Mouse (Mus musculus): ENCODE results near the gene Fcgr1. TPM values are rescaled to one million over a fixed set of nuclear protein-coding genes. Genes with fewer than 3 reads are reported as not detected.
A peak's percentile ranks its signal among the peaks of the same experiment; 100 is the strongest.
"Not testable (repeated sequence)": the region's sequence is repeated elsewhere in the genome, so short reads cannot be mapped to it uniquely, and the experiment has no call there.

Fcgr1 gene
- polyA plus RNA-seq (2014; fragmentation: Nextera tagmentation; extraction: Ambion mirVana), result 3.4 TPM in 2 replicates

DNA sequence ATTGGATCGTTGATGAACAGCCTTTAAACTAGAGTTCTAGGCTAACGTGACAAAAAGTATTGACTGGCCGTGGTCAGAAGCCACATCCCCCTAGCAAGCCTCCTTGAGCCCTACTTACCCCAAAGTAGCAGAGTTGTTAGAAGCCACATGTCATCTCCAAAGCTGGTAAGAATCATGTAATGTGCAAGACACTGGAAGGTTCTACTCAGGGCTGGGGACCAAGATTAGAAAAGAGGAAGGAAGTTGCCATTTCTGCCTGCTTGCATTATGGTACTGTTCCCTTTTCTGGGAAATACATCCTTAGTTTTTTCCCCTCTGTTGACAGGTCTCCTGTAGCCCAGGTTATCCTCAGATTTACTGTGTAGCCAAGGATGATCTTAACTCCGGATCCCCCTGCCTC lies at the start of gene Fcgr1:
Gene Fcgr1 (minus strand): TSS at position 183 of the 400 bp plus-strand sequence.
- Histone ChIP-seq H3K27ac (ENCODE audit: low read depth) (no peak within 1 kb of the TSS), H3K36me3 (ENCODE audit: control insufficient read depth, insufficient read depth, low read length) (no peaks in the 10 kb centered on the region), H3K9ac (ENCODE audit: low read length) (no peak within 1 kb of the TSS), H3K4me2 (ENCODE audit: low read length) (no peak within 1 kb of the TSS), H3K4me1 (replicated peaks; ENCODE audit: control insufficient read depth, insufficient read depth, low read length) (no peaks in the 10 kb centered on the region), H3K27me3 (replicated peaks; ENCODE audit: control insufficient read depth, insufficient read depth, low read length) (no peaks in the 10 kb centered on the region), H3K4me3 (ENCODE audit: low read depth, low read length) (no peak within 1 kb of the TSS), H3K9me3 (ENCODE audit: control insufficient read depth, low read length) (no peaks in the 10 kb centered on the region)
- WGBS, result 87% methylated on average over 4 of the region's 4 CpGs
- DNase-seq (ENCODE audit: low spot score) (no peak), ATAC-seq (replicated peaks; ENCODE audit: low FRiP score, low TSS enrichment, low read depth) (no peak)

DNA sequence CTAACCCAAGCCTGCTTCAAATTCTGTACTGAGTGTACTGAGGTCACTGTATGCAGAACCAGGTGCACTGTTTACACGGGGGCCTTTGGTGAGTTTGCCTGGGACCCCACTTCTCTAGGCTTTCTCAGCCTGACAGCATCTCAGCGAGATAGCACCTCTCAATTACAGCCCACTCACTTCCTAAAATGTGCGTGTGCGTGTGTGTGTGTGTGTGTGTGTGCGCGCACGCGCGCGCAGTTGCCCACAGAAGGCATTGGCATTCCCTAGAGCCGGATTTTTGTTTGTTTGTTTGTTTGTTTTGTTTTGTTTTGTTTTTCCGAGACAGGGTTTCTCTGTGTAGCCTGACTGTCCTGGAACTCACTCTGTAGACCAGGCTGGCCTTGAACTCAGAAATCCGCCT lies 48.9 kb upstream of the Fcgr1 start:
- peak; percentile 50 for DNase-seq (ENCODE audit: low spot score)
- WGBS, result 51% methylated on average over 13 of the region's 13 CpGs
- H3K36me3 ChIP-seq (ENCODE audit: control insufficient read depth, insufficient read depth, low read length); H3K4me1 ChIP-seq (replicated peaks; ENCODE audit: control insufficient read depth, insufficient read depth, low read length); H3K4me2 ChIP-seq (ENCODE audit: low read length); H3K4me3 ChIP-seq (ENCODE audit: low read depth, low read length); H3K9ac ChIP-seq (ENCODE audit: low read length); ATAC-seq (replicated peaks; ENCODE audit: low FRiP score, low TSS enrichment, low read depth); H3K9me3 ChIP-seq (ENCODE audit: control insufficient read depth, low read length); H3K27ac ChIP-seq (ENCODE audit: low read depth): not testable (repeated sequence)
- H3K27me3 ChIP-seq (replicated peaks; ENCODE audit: control insufficient read depth, insufficient read depth, low read length), result peaks cover 66% of the 10 kb centered on the region

DNA sequence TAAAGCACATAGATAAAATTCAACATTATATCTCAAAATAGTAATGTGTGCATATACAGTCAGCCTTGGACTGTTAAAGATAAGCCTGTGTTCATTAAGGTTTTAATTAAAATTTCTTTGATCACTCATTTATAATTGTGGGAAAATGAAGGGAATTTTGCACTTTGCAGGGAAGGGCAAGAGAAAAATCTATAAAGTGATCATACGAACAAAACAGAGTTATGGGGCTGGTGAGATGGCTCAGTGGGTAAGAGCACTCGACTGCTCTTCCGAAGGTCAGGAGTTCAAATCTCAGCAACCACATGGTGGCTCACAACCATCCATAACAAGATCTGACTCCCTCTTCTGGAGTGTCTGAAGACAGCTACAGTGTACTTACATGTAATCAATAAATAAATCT lies 48.3 kb upstream of the Fcgr1 start:
- not testable (repeated sequence) for DNase-seq (ENCODE audit: low spot score); ATAC-seq (replicated peaks; ENCODE audit: low FRiP score, low TSS enrichment, low read depth); H3K4me3 ChIP-seq (ENCODE audit: low read depth, low read length); H3K27ac ChIP-seq (ENCODE audit: low read depth); H3K9ac ChIP-seq (ENCODE audit: low read length); H3K4me2 ChIP-seq (ENCODE audit: low read length); H3K9me3 ChIP-seq (ENCODE audit: control insufficient read depth, low read length); H3K4me1 ChIP-seq (replicated peaks; ENCODE audit: control insufficient read depth, insufficient read depth, low read length); H3K36me3 ChIP-seq (ENCODE audit: control insufficient read depth, insufficient read depth, low read length)
- WGBS, result 49% methylated on average over 3 of the region's 3 CpGs
- peaks cover 72% of the 10 kb centered on the region for H3K27me3 ChIP-seq (replicated peaks; ENCODE audit: control insufficient read depth, insufficient read depth, low read length)

DNA sequence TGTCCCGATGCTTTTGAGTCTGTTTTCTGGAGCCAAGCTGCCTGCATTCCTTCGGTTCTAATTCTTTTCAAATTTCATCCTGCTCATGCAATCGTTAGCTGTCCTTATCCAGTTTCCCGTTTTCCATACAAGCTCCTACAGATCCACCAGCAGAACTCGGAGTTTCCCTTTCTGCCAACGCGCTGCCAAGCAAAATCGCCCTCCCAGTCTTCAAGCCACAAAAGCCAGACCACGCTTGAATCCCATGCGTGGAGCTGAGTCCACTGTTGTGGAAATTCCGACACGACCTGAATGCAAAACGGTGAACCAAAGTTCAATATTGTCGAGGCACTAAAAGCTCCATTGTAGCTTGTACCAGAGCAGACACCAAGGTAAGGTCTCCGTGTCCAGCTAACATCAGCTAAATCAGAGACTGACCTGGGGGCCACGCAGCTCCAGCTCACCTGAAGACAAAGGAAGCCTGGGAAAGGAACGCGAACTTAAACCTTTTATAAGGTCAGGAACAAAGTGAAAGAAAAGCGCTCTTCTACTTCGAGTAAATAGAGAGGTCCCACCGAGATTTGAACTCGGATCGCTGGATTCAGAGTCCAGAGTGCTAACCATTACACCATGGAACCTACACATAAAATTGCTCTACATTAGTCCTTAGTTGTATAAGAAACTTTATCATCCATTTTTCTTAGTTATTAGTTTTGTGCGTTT lies 47.0 kb upstream of the Fcgr1 start:
- ATAC-seq (replicated peaks; ENCODE audit: low FRiP score, low TSS enrichment, low read depth) (no peak; the same call in 1 of the 2 replicates), DNase-seq (ENCODE audit: low spot score) (peak; percentile 69)
- Histone ChIP-seq H3K4me2 (ENCODE audit: low read length) (peak overlapping the region; percentile 28), H3K9ac (ENCODE audit: low read length) (no peak overlapping the region), H3K4me3 (ENCODE audit: low read depth, low read length) (no peak overlapping the region), H3K27me3 (replicated peaks; ENCODE audit: control insufficient read depth, insufficient read depth, low read length) (peaks cover 85% of the 10 kb centered on the region), H3K4me1 (replicated peaks; ENCODE audit: control insufficient read depth, insufficient read depth, low read length) (no peaks in the 10 kb centered on the region), H3K36me3 (ENCODE audit: control insufficient read depth, insufficient read depth, low read length) (no peaks in the 10 kb centered on the region), H3K27ac (ENCODE audit: low read depth) (no peak overlapping the region), H3K9me3 (ENCODE audit: control insufficient read depth, low read length) (no peaks in the 10 kb centered on the region)
- WGBS, result 4% methylated on average over 24 of the region's 24 CpGs

DNA sequence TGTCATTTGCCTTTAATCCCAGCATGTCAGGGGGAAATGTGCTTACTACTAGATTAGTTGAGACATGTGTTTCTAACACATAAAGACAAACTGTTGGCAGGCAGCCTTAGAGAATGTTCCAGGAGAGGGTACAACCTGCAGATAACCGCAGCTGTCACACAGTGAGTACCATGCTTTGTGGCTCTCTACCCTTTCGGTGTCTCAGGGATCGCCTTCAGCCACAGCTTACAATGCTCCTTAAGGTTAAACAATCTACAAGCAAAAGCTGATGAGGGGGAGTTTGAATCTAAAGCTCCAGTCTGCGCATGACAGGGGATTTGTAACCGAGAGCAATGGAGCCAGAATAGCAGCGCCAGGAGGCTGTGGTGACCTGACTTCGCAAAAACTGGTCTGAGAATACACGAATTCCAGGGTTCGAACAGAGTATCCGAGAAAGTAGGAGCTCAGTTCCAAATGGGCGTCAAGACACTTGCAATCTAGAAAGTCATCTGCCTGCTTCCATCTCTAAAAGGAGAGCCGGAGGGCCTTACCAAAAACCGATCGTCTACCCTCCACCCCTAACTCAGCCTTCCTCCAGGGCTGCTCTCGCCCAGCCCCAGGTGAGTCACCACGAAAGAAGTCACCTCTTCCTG lies 45.2 kb upstream of the Fcgr1 start:
- Histone ChIP-seq H3K4me2 (ENCODE audit: low read length) (no peak overlapping the region), H3K9me3 (ENCODE audit: control insufficient read depth, low read length) (no peaks in the 10 kb centered on the region), H3K9ac (ENCODE audit: low read length) (no peak overlapping the region), H3K4me1 (replicated peaks; ENCODE audit: control insufficient read depth, insufficient read depth, low read length) (no peaks in the 10 kb centered on the region), H3K27ac (ENCODE audit: low read depth) (no peak overlapping the region), H3K36me3 (ENCODE audit: control insufficient read depth, insufficient read depth, low read length) (no peaks in the 10 kb centered on the region), H3K4me3 (ENCODE audit: low read depth, low read length) (no peak overlapping the region), H3K27me3 (replicated peaks; ENCODE audit: control insufficient read depth, insufficient read depth, low read length) (peaks cover 89% of the 10 kb centered on the region)
- ATAC-seq (replicated peaks; ENCODE audit: low FRiP score, low TSS enrichment, low read depth) (no peak), DNase-seq (ENCODE audit: low spot score) (peak; percentile 52)
- 42% methylated on average over 16 of the region's 16 CpGs for WGBS

DNA sequence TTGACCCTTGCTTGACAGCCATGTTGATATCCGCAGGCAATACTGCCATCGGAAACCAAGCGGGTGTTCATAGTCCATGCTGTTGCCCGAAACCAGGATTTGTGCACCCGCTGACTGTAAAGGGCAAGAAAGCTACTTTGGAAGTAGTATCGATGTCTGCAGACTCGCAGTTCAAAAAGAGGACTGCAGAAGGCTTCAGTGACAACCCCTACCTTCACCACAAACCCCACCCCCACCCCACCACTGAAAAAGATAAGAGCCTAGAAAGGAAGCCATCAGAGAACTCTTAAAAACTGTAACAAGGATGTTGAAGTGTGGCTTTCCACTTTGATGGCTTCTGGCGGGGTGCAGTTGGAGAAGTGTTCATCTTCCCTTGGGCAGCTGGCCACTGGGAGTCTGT lies 44.3 kb upstream of the Fcgr1 start:
- Histone ChIP-seq H3K4me1 (replicated peaks; ENCODE audit: control insufficient read depth, insufficient read depth, low read length) (no peaks in the 10 kb centered on the region), H3K36me3 (ENCODE audit: control insufficient read depth, insufficient read depth, low read length) (no peaks in the 10 kb centered on the region), H3K27ac (ENCODE audit: low read depth) (no peak overlapping the region), H3K4me3 (ENCODE audit: low read depth, low read length) (no peak overlapping the region), H3K4me2 (ENCODE audit: low read length) (no peak overlapping the region), H3K27me3 (replicated peaks; ENCODE audit: control insufficient read depth, insufficient read depth, low read length) (peaks cover 92% of the 10 kb centered on the region), H3K9ac (ENCODE audit: low read length) (no peak overlapping the region), H3K9me3 (ENCODE audit: control insufficient read depth, low read length) (no peaks in the 10 kb centered on the region)
- DNase-seq (ENCODE audit: low spot score), result peak; percentile 35
- ATAC-seq (replicated peaks; ENCODE audit: low FRiP score, low TSS enrichment, low read depth), result no peak
- whole genome bisulfite sequencing, result 89% methylated on average over 8 of the region's 8 CpGs

DNA sequence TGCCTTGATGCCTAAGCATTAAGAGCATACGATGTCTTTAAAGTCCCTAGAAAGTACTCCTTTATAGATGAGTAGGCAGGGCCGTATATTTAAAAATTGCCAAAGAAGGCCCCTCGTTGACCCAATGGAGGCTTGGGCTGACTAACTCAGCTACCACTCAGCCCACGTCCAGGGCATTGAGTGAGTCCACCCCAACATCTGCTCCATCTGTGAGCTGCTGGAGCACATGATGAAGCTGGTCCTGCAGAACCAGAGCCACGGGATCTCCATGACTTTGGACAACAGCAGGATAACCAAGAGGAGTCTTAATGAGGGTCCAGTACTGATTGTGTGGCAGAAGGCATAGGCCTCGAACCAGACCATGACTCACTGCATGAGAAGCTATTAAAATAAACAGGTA lies 43.5 kb upstream of the Fcgr1 start:
- ATAC-seq (replicated peaks; ENCODE audit: low FRiP score, low TSS enrichment, low read depth) (no peak), DNase-seq (ENCODE audit: low spot score) (peak; percentile 42)
- H3K4me3 ChIP-seq (ENCODE audit: low read depth, low read length), result no peak overlapping the region
- peaks cover 93% of the 10 kb centered on the region for H3K27me3 ChIP-seq (replicated peaks; ENCODE audit: control insufficient read depth, insufficient read depth, low read length)
- H3K9me3 ChIP-seq (ENCODE audit: control insufficient read depth, low read length), result no peaks in the 10 kb centered on the region
- H3K36me3 ChIP-seq (ENCODE audit: control insufficient read depth, insufficient read depth, low read length), result no peaks in the 10 kb centered on the region
- H3K27ac ChIP-seq (ENCODE audit: low read depth), result no peak overlapping the region
- no peaks in the 10 kb centered on the region for H3K4me1 ChIP-seq (replicated peaks; ENCODE audit: control insufficient read depth, insufficient read depth, low read length)
- 84% methylated on average over 6 of the region's 6 CpGs for WGBS
- no peak overlapping the region for H3K4me2 ChIP-seq (ENCODE audit: low read length)
- no peak overlapping the region for H3K9ac ChIP-seq (ENCODE audit: low read length)

DNA sequence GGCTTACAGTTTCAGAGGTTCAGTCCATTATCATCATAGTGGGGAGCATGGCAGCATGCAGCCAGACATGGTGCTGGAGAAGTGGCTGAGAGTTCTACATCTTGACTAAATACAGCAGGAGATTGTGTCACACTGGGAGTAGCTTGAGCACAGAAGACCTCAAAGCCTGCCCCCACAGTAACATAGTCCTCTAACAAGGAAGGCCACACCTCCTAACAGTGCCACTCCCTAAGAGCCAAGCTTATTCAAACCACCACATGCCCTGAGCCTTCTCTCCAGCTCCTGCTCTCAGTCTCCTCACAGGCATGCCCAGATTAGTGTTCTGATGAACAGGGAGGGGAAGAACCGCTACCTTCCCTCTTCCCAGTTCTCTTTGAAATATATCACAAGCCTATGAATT lies 42.9 kb upstream of the Fcgr1 start:
- H3K9ac ChIP-seq (ENCODE audit: low read length), result no peak overlapping the region
- DNase-seq (ENCODE audit: low spot score) (peak; percentile 47), ATAC-seq (replicated peaks; ENCODE audit: low FRiP score, low TSS enrichment, low read depth) (no peak)
- H3K4me3 ChIP-seq (ENCODE audit: low read depth, low read length), result no peak overlapping the region
- H3K4me1 ChIP-seq (replicated peaks; ENCODE audit: control insufficient read depth, insufficient read depth, low read length), result no peaks in the 10 kb centered on the region
- H3K27ac ChIP-seq (ENCODE audit: low read depth), result no peak overlapping the region
- no peaks in the 10 kb centered on the region for H3K9me3 ChIP-seq (ENCODE audit: control insufficient read depth, low read length)
- no peaks in the 10 kb centered on the region for H3K36me3 ChIP-seq (ENCODE audit: control insufficient read depth, insufficient read depth, low read length)
- H3K27me3 ChIP-seq (replicated peaks; ENCODE audit: control insufficient read depth, insufficient read depth, low read length), result peaks cover 95% of the 10 kb centered on the region
- 71% methylated on average over 1 of the region's 1 CpGs for whole genome bisulfite sequencing
- no peak overlapping the region for H3K4me2 ChIP-seq (ENCODE audit: low read length)

DNA sequence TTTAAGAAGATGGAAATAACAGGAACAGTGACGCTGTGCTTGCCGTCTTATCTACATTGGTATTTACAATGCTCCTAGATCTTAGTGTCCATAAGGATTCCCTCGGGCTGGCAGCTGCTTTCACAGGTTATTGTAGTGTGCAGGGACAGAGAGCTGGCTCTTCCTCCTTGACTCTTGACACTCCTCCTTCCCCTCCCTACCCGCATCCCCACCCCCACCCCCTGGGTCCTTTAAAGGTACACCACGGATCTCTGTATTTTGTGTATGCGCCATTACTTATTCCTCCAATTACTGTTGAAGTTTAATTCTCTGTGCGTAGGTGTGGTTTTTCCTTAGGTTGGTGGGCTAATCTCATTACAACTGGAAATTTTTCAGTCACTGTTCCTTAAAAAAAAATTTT lies 41.8 kb upstream of the Fcgr1 start:
- no peaks in the 10 kb centered on the region for H3K4me1 ChIP-seq (replicated peaks; ENCODE audit: control insufficient read depth, insufficient read depth, low read length)
- H3K9me3 ChIP-seq (ENCODE audit: control insufficient read depth, low read length), result no peaks in the 10 kb centered on the region
- no peak overlapping the region for H3K27ac ChIP-seq (ENCODE audit: low read depth)
- peaks cover 93% of the 10 kb centered on the region for H3K27me3 ChIP-seq (replicated peaks; ENCODE audit: control insufficient read depth, insufficient read depth, low read length)
- H3K36me3 ChIP-seq (ENCODE audit: control insufficient read depth, insufficient read depth, low read length), result no peaks in the 10 kb centered on the region
- no peak overlapping the region for H3K4me3 ChIP-seq (ENCODE audit: low read depth, low read length)
- no peak overlapping the region for H3K9ac ChIP-seq (ENCODE audit: low read length)
- 18% methylated on average over 7 of the region's 7 CpGs for WGBS
- ATAC-seq (replicated peaks; ENCODE audit: low FRiP score, low TSS enrichment, low read depth), result no peak
- no peak overlapping the region for H3K4me2 ChIP-seq (ENCODE audit: low read length)
- DNase-seq (ENCODE audit: low spot score), result peak; percentile 51
